Mouse (Mus musculus) granulocyte monocyte progenitor cell, adult 5-6 weeks (primary cell): ENCODE measurements at regions not wholly inside any gene's neighbourhood (a gene's known extent, or its start where the extent isn't known, plus 50 kb on each side); places are given as distances from the start of the nearest gene placed in this dataset.

Experiments
- ATAC-seq: replicated peaks from 2 replicates; pipeline ENCODE4 v1.8.0; 2016; ENCODE audit warnings: mild to moderate bottlenecking, moderate TSS enrichment, inconsistent platforms; ENCODE audit not compliant: poor library complexity, severe bottlenecking

DNA sequence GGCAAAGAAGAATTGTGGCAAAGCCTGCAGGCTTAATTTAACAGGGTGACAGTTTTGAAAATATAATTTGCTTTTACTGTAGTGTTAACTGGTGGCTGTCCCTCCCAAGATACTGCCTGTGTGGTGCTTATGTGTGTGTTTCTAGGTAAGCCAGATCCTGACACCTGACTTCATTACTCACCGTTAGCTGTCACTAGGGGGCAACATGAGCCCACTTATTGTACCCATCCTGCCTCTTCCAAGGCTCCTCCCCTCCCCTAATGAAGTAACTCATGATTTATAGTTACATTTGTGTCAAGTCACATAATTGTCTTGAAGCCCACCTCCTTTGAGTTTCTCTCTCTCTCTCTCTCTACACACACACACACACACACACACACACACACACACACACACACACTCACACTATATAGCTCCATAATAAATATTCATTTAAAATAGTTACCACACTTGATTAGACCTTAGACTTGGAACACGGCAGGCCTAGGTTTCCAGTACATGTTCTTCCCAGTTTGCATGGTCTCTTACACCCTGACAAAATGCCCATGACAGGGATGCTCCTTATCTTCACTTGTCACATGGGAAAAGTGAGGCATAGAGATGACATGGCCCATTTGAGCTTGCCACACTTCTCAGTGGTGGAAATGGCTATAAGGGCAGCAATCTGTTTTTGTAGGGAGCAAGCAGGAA lies 328.6 kb upstream of the Sphkap start:
- no peak; the same call in 1 of the 2 replicates for ATAC-seq

DNA sequence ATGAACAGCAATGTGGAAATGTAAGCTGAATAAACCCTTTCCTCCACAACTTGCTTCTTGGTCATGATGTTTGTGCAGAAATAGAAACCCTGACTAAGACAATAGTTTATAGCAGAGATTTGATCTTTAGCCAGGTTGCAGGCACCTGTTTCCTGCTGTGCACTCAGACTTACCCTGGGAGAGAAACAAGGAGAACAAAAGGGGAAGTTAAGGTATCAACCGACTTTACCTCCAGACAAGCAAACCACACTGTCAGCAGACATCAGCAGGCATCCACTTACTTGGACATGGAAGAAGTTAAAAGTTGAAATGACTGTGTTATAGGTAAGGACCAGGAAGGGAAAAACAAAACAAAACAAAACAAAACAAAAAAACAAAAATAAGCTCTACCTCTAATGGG lies 323.7 kb upstream of the Sphkap start:
- no peak for ATAC-seq

DNA sequence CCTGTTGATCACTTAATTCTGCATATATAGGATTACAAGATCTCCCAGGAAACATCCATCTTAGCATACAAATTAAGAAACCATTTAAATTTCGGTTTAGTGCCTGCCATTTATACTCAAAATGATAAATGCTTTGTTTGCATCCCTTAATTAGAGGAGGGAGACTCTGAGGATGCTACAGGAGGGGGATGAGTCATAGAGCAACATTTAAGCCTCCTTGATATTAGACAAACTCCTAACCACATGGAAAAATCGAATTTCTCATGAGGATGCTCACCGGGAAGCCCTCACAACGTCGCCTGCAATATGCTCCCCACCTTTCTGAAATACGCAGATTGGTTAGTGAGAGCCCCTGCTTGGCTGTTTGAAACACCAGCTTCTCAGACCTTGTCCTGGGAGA lies 320.8 kb upstream of the Sphkap start:
- ATAC-seq: no peak

DNA sequence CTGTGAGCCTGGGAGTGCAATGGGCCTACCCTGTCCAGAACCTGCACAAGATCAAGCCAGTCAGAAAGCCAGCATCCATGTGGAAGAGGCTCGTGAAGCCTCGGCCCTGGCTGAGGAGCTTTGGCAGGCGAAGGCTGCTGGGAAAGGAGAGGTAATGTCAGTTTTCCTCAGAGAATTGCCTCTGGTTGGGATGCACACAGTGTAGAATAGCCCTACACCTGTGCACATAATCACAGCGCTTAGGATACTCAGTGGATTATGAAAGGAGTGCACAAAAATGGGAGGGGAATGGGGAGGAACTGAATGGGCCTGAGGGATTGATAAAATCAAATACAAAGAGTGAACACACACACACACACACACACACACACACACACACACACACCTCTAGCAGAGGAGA lies 319.9 kb upstream of the Sphkap start:
- ATAC-seq: no peak

DNA sequence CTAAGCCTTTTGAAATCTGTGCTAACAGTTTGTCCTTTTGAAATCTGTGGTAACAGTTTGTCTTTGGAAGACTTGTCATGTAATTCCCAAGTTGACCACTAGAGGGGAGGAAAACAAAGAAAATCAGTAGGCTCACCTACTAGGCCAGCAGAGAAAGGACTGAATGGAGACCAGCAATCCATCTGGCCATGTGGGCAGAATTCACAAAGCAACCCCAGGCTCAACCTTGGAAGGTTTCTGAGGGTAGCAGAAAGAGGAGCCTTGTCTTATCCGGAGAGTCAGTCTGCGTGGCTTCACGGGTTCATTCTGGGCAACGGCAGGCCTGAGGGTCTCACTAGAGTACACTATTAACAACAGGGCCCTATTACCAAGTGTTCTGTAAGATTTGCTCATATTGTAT lies 319.2 kb upstream of the Sphkap start:
- peak; percentile 53; the same call in 1 of the 2 replicates for ATAC-seq

DNA sequence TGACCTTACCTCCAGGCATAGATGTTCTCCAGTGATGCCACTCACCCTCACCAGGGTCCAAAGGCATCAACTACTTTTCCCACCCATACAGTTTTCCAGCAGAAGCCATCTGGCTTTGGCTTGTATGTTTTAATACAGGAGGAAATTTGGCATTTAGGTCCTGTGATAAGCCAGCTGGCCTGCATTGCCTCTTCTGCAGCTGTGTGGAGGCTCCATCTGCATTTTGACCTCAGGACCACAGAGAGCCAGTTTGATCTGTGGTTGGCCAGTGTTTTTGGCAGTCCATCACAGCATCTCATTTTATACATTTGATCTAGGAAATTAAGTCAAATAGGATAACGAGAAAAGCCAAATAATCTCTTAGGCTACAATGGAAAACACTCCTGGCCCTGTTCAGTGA lies 315.1 kb upstream of the Sphkap start:
- ATAC-seq: no peak

DNA sequence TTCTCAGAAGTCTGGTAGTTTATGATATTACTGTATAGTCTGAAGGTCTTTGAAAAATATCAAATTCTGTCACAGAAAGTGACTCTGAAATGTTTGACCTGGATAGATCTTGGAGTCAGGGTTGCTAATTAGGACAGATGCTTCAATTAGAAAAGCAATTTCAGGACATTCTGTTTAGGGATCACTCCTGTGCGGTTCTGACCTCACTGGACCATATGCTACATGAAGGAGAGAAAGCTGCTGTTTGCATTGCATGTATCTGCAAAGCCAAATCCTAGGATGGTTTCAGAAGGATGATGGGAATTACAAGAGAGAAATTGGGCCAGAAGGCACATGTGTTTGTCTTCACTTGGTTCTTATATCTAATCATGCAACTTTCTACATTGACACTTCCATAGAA lies 312.2 kb upstream of the Sphkap start:
- no peak for ATAC-seq

DNA sequence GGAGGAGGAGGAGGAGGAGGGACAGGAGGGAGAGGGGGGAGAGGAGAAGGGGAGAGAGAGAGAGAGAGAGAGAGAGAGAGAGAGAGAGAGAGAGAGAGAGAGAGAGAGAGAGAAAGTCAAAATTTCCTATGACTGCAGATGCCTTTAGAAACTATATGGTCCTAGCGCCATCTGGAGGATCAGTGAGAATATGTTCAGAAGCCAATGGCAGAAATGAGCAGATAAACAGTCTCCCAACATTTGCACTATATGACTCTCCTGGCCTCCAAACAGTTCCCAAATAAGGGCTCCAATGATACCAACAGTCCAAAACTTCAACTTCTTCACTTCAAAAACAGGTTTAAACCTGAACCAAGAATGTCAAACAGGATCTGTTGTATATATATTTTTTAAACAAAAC lies 309.1 kb upstream of the Sphkap start:
- ATAC-seq: no peak

DNA sequence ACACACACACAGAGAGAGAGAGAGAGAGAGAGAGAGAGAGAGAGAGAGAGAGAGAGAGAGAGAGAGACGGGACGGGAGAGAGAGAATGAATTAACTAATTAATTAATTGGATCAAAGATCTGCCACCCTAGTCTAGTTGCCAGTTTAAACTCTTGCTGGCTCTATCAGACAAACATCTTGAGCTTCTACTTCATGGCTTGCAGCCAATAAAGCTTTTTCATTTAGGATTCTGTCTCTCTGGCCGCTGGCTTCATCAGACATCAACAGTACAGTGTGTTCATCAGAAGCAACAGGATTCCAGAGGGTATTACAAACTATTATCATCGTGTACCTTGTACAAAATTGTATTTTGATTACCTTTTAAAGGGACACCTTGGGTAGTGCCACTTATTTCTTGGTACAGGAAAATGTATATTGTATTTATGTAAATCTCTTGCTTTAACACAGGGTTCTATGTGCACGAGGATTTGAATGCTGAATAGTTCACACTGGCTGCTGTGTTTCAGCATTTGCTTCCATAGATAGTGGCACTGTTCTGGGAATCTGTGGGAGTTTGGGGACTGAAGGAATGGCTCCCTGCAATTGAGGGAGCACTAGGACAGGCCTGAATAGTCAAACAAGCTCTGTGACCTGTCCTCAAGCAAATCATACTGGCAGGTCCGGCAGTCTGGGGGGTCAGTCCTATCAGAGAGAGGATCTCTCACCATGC lies 293.9 kb upstream of the Sphkap start:
- no peak for ATAC-seq

DNA sequence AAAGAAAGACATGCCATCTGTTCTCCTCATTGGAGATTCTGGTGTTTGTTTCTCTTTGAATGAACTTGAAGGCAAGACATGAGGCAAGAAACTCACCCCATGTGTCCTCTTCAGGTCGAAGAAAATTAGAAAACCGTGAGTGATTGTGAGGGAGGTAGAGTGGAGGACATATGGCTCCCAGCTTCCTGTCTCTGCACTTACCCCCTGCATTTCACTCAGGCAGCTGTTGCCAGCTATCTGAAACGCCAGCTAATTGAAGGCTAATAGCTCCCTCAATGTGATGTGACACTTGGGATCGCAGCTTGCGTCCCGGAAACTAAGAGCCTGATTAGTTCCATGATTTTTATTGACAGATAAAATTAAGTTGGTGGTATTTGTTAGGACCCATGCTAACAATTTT lies 289.4 kb upstream of the Sphkap start:
- no peak for ATAC-seq

DNA sequence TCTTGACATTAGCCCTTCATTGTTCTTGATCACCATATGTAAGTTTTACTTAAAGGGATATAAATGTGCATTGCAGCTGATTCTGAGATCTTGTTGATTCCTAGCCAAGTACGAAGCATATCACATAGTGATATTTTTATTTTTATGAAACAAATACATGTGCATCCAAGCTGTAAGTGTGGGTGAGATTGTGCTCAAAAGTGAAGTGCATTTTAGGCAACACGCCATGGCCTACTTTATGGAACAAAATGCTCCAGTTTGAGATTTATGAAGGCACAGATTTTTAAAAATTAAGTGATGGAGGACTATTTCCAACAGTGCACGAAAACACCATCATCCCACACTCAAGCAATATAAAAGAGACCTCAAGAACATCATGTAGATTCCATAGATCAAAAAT lies 277.2 kb upstream of the Sphkap start:
- no peak for ATAC-seq

DNA sequence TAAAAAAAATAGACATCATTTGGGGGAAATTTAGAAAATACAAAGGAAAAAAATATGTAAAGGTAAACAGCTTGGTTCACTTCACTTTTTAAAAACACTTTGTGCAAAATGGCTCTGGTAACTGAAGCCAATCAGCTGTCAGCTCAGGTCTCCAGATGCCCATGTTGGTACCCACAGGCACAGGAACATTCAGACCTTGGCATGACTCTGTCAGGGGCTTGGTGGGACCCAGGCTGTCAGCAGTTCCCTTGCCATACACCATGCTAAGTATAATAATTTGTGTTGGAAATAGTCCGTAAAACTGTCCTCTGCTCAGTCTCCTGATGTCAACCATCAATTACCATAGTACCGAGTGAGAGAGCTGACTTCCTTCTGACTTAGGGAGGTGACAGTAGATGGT lies 257.3 kb upstream of the Sphkap start:
- no peak for ATAC-seq

DNA sequence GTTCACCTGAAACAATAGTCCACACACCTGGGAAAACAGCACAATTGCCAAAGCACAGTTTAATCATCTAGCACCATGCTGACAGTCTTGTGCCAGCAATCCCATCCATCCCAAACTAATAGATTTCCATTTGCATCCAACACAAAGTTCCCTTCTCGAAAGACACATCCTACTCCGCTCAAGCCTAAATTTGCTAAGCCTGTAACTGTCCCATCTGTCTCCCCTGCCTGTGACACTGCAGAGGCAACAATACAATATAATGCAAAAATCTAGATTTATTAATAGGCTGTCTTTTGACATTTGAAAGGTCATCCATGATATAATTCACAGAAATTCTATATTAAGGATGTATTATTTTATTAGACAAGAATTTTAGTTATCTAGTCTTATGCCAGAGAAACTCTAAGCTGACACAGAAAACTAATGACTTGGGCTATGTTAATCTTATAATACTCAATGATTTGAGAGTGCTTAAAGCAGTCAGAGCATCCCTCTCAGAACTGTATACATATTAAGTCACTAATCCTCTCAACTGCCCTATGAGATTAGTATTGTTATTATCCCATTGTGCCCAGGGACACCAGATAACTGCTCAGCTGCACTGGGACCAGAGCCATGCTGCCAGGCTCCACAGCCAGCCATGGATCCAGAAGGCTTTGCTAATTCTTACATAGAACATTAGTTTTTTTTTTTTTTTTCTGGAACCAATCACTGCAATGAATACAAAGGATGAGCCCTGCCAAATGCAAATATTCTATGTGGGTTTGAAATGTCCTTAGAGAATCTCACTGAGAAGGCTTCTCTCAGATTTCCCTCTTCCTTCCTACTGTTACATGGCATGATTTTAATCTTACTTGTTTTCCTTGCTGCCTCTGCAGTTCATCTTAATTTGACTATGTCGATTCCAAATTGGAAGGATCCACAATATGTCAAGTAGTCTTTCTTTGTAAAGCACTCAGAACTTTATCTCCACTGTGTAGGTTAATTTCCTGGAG lies 254.1 kb upstream of the Sphkap start:
- ATAC-seq: no peak

DNA sequence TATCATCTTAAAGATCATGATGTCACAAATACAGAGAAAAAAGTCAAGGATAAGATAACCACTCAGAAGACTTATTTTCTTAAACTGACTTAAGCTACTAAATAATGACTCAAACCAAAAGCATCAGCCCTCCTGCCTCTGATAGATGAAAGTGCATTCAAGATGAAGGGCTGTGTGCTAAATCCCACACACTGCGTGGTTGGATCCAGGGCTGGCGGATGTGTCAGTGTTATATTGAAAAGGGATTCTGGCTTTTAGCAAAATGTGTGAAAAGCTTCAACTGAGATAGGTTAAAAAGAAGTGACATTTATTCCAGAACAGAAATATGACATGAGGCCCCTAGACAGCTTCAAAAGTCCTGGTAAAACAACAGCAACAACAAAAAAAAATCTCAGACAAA lies 245.7 kb upstream of the Sphkap start:
- ATAC-seq: no peak

DNA sequence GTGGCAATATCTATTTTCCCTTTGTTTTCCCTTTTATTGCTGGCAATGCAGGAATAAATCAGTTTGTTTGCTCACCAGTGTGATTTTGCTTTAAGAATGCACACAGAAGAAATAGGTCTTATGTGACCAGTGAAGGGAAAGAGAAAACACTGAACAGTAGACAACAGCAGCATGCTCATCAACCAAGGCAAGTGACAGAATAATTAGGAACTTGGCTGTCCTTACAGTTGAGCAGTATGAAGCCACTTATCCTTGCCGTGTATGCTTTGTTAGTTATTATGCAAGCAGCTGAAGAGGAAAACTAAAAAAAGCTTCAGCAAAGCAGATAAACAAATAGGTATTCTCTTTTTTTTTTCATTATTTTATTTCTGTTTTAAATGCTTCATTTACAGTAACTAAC lies 237.6 kb upstream of the Sphkap start:
- ATAC-seq: no peak

DNA sequence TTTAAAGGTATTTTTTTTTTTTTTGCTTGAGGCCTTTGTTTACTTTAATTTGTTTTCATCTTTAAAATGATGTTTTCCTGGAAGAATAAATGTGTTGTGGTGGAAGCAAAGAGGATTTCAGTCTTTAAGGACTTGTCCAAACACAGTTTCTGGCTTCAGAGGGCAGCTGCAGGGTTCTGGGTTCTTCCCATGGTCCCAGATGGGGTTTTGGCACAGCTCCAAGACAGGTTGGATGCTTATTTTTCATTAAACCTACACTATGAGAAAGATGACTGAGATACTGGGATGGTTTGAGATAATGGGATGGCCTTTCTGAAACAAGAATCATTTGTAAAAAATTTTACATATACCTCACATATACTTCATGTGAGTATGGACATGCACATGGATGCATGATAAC lies 234.7 kb upstream of the Sphkap start:
- ATAC-seq: no peak

DNA sequence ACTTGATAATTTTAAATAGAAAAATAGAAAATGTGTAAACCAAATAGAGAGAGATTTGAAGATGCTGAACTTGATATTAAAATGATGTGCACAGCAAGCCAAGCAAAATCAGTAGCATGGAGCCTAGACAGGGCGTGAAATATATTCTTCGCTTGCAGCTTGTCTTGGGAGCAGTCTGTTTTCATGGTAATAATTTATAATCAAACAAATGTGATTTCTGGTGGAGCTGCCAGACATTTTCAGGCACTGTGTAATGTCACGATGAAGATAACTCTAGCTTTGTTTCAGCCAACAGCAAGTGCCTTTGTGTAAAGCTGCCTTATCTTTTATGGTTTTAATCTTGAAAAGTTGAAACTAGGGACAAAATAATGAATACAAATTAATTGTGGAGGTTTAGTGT lies 228.1 kb upstream of the Sphkap start:
- ATAC-seq: no peak

DNA sequence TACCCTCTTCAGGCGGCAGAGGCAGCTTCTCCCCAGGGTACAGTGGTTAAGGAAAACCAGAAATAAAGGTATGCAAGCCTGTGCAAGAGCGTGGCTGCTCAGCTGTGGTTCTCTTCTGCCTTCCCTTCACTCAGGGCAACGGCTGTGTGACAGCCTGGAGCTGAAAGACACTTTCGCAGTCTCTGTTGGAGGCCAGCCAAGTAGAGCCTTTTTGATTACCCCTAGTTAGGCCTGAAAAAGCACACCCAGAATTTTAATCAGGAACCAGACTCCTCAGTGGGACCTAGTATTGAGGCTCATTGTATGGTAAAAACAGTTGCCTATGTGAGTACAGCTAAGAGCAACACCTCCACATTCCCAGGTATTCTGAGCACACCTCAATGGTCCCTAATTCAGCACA lies 223.8 kb upstream of the Sphkap start:
- ATAC-seq: no peak

DNA sequence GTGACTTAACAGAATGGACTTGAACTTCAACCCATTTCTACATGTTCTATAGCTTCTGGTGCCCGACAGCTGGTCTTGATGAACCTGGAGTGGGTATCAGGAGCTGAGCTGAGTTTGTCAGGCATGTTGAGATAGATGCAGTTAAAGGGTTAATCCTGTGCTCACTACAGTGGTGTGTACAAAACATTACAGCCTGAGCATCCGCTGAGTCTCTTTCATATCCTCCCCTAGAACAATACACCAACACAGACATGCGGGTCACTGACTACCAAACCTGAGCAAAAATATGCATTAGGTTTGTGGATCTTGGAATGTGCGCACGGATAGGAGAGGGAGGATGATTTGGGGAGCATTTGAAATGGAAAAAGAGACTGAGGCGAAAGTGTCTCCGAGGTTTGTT lies 223.4 kb upstream of the Sphkap start:
- ATAC-seq: no peak

DNA sequence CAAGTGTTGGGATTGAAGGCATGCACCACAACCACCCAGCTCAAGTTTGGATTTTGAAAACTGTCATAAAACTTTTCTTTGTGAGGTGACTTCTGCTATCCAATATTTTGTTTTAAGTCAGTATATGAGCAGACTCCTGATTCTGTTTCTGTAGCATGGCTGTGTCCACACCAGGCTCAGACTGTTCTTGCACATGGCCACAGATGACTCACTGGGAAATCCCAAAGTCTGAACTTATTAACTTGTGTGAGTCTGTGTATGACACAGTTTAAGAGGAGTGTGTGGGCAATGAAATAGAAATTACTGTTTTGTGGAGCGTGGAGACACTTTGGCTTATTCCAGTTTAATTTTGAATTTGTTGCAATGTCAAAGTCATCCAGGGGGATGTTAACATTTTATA lies 179.3 kb upstream of the Sphkap start:
- ATAC-seq: no peak

DNA sequence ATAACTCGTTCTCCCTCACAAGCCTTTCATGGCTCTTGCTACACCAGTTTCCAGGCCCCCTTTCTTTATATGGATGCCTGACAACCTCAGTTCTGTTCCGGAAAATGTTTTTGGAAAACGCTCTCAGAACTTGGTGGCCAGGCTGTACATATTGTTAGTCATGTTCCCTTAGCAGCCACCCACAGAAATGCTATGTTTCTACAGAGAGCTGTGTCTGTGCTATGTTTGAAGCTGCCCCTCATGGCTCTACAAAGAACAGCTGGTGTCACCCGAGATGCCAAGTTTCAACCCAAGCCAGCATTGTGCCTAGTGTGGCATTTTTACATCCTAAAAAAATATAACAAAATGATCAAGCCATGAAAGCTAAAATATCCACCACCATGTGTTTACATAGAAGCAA lies 175.0 kb upstream of the Sphkap start:
- no peak for ATAC-seq
